Mouse (Mus musculus): ENCODE measurements at regions not wholly inside any gene's neighbourhood (a gene's known extent, or its start where the extent isn't known, plus 50 kb on each side); places are given as distances from the start of the nearest gene placed in this dataset.

DNA sequence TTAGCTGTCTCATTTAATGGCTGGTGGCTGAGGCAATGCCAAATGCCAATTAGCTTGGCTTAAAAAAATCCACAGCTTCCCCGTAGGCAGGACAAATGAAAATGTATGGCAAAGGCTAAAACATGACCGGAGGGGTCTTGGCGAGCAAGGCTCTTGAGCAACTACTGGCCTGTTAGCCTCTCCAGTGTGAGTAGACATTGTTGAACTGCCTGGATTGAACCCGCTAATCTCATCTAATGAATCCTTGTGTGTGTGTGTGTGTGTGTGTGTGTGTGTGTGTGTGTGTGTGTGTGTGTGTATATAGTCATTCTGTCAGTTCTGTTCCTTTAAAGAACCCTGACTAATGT is 57.7 kb upstream of the Kl start:
- H3K27ac ChIP-seq (ENCODE audit: insufficient read depth, low read depth, low read length) = no peak overlapping the region
- no peaks in the 10 kb centered on the region for H3K36me3 ChIP-seq (ENCODE audit: control insufficient read depth, insufficient read depth, low read length)
- H3K4me3 ChIP-seq (ENCODE audit: insufficient read depth, low read depth, low read length) = no peak overlapping the region
- no peak for TF ChIP-seq POLR2A (IDR thresholded peaks at IDR 0.05; ENCODE audit: low read depth, low read length)
- no peak for TF ChIP-seq CTCF (conservative IDR thresholded peaks at IDR 0.05; ENCODE audit: insufficient read depth, insufficient read length, low read depth, low read length)
- H3K27me3 ChIP-seq (replicated peaks; ENCODE audit: control insufficient read depth, insufficient read depth, low read length) = no peaks in the 10 kb centered on the region
- H3K4me1 ChIP-seq (ENCODE audit: control insufficient read depth, insufficient read depth, low read length) = peaks cover 6% of the 10 kb centered on the region
- WGBS = 68% methylated on average over 4 of the region's 4 CpGs
- no peak for DNase-seq

DNA sequence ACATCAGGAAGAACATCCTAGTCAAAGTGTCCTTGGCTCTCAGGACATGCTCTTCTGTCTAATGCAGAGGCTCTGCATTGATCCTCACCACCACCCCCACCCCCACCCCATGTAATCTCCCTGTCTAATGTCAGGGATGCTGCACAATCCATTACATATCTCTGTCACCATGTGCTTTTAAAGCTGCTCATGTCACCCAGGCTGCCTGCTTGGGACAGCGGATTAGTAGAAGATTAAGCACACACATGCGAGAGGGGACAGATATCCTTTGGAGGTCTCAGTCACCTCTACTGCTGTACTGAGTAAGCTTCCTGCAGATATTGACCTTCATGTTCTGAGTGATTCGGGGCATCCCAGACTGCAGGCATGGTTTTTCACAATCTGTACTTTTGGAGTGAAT is 50.7 kb upstream of the Kl start:
- Histone ChIP-seq H3K4me3 (ENCODE audit: insufficient read depth, low read depth, low read length) (no peak overlapping the region), H3K27me3 (replicated peaks; ENCODE audit: control insufficient read depth, insufficient read depth, low read length) (no peaks in the 10 kb centered on the region), H3K27ac (ENCODE audit: insufficient read depth, low read depth, low read length) (no peak overlapping the region), H3K36me3 (ENCODE audit: control insufficient read depth, insufficient read depth, low read length) (no peaks in the 10 kb centered on the region), H3K4me1 (ENCODE audit: control insufficient read depth, insufficient read depth, low read length) (no peaks in the 10 kb centered on the region)
- TF ChIP-seq POLR2A (IDR thresholded peaks at IDR 0.05; ENCODE audit: low read depth, low read length) = no peak
- no peak for TF ChIP-seq CTCF (conservative IDR thresholded peaks at IDR 0.05; ENCODE audit: insufficient read depth, insufficient read length, low read depth, low read length)
- 93% methylated on average over 3 of the region's 3 CpGs for WGBS
- no peak for DNase-seq

All from kidney, adult 2 months (tissue).